Mouse (Mus musculus): ENCODE results near the gene Gnaq.

DNA sequence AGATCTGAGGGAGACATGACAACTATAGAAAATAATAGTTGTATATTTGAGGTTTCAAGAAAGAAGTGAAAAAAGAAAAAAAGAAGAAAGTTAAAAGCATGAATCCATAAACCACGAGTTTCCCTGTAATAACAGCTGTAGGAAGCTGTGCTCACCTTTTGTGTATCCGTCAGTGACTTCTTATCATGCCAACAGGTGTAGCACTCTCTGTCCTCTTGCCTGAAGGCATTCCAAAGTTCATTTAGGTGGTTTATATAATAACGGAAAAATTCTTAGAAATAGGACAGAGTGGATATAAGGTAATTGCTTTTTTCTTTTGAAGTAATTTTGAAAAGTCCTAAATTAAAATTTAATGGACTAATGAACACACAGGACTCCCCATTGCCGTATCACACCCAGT is 147.6 kb downstream of the Gnaq start:
- TF ChIP-seq POLR2A (IDR thresholded peaks at IDR 0.05; ENCODE audit: borderline replicate concordance, insufficient read depth, low read length), result no peak
- no peak for TF ChIP-seq CTCF (IDR thresholded peaks at IDR 0.05; ENCODE audit: borderline replicate concordance, insufficient read depth, low read depth, low read length)
